Mouse (Mus musculus) midbrain, embryonic 12.5 days (tissue): ENCODE results near the gene Unc5a. TPM values are rescaled to one million over a fixed set of nuclear protein-coding genes. Genes with fewer than 3 reads are reported as not detected.

ENCODE experiments used
- ATAC-seq: fragments of 200-750 bp; cut with Nextera tagmentation; 2 replicates; pipeline ENCODE4 v1.8.0; 2017; ENCODE audit warnings: low read depth, moderate TSS enrichment, moderate library complexity; ENCODE audit not compliant: low FRiP score
- H3K27ac ChIP-seq: fragments of 300-500 bp; sonication (generic); replicated peaks from 2 replicates; pipeline ENCODE4 v1.5.1; 2016; ENCODE audit warnings: mild to moderate bottlenecking
- H3K27me3 ChIP-seq: fragments of 300-500 bp; sonication (generic); 2 replicates; pipeline ENCODE4 v1.6.1; 2016; ENCODE audit warnings: mild to moderate bottlenecking
- H3K36me3 ChIP-seq: fragments of 300-500 bp; sonication (generic); 2 replicates; pipeline ENCODE4 v1.6.1; 2016
- H3K4me1 ChIP-seq: fragments of 300-500 bp; sonication (generic); 2 replicates; pipeline ENCODE4 v1.6.1; 2016
- H3K4me2 ChIP-seq: fragments of 300-500 bp; sonication (generic); replicated peaks from 2 replicates; pipeline ENCODE4 v1.6.1; 2016; ENCODE audit warnings: mild to moderate bottlenecking, moderate library complexity
- H3K4me3 ChIP-seq: fragments of 300-500 bp; sonication (generic); 2 replicates; pipeline ENCODE4 v1.5.1; 2016; ENCODE audit warnings: mild to moderate bottlenecking
- H3K9ac ChIP-seq: fragments of 300-500 bp; sonication (generic); replicated peaks from 2 replicates; pipeline ENCODE4 v1.6.1; 2016; ENCODE audit warnings: mild to moderate bottlenecking, moderate library complexity
- H3K9me3 ChIP-seq: fragments of 300-500 bp; sonication (generic); 2 replicates; pipeline ENCODE4 v1.6.1; 2016; ENCODE audit warnings: mild to moderate bottlenecking
- WGBS: fragments of 180-500 bp; shearing (Covaris S2); methylation state at CpG from one replicate; pipeline ENCODE4 v1.1.7; 2016; 5-methylcytosine and 5-hydroxymethylcytosine counted together
- polyA plus RNA-seq: library from polyadenylated mRNA; unstranded; fragments of >200 nt; fragmentation: Nextera tagmentation; extraction: Ambion mirVana; gene quantifications from 2 replicates; pipeline ENCODE4 v1.2.1, GENCODE M21; 2016

Unc5a gene
- polyA plus RNA-seq, 1 experiment from 2014 or later = 2.6 TPM

- Histone ChIP-seq H3K4me1 (peaks cover 4% of the 10 kb centered on the region), H3K9ac (no peak overlapping the region), H3K4me2 (no peak overlapping the region), H3K36me3 (no peaks in the 10 kb centered on the region), H3K27ac (no peak overlapping the region), H3K9me3 (no peaks in the 10 kb centered on the region), H3K4me3 (no peak overlapping the region), H3K27me3 (peaks cover 49% of the 10 kb centered on the region)
- 78% methylated on average over 6 of the region's 6 CpGs for WGBS
- ATAC-seq = no peak
Measured at GRCm38 (mm10) chr13:54936173-54936572, 13.0 kb upstream of the Unc5a start.

- Histone ChIP-seq H3K4me1 (peaks cover 4% of the 10 kb centered on the region; the same call in 1 of the 2 replicates), H3K36me3 (no peaks in the 10 kb centered on the region), H3K27ac (0 out of 2 replicates have a peak overlapping the region, but pooled peaks have one; percentile 3), H3K4me3 (no peak overlapping the region), H3K27me3 (peaks cover 63% of the 10 kb centered on the region), H3K9me3 (no peaks in the 10 kb centered on the region), H3K4me2 (no peak overlapping the region), H3K9ac (no peak overlapping the region)
- ATAC-seq = no peak
- 58% methylated on average over 11 of the region's 11 CpGs for WGBS
Measured at GRCm38 (mm10) chr13:54937885-54938284, 11.3 kb upstream of the Unc5a start.

DNA sequence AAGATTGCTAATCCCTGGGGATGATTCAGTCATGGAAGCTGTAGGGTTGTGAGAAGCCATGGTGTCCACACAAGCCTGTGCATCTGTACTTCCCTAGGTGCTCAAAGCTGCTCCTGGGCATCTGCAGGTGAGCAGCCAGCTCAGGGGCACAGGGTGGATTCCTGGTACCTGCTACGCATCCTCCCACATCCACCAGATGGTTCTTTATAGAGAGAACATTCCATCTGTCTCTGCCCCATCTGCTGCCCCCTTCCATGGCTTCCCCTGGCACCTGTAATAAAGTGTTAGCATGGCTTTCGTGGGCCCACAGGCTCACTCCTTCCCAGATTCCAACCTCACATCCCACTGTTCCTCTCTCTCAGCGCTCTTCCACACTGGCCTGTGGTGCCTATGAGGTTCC lies 10.7 kb upstream of the Unc5a start:
- H3K36me3 ChIP-seq = no peaks in the 10 kb centered on the region
- no peak overlapping the region for H3K4me2 ChIP-seq
- H3K27ac ChIP-seq = no peak overlapping the region
- H3K9ac ChIP-seq = no peak overlapping the region
- H3K9me3 ChIP-seq = no peaks in the 10 kb centered on the region
- 83% methylated on average over 3 of the region's 3 CpGs for WGBS
- peaks cover 68% of the 10 kb centered on the region for H3K27me3 ChIP-seq
- H3K4me3 ChIP-seq = no peak overlapping the region
- H3K4me1 ChIP-seq = peaks cover 4% of the 10 kb centered on the region; the same call in 1 of the 2 replicates
- ATAC-seq = no peak

GRCm38 (mm10) chr13:54944411-54945157 lies 4.6 kb upstream of the Unc5a start:
- no peaks in the 10 kb centered on the region for H3K36me3 ChIP-seq
- 38% methylated on average over 9 of the region's 9 CpGs for WGBS
- H3K9me3 ChIP-seq = no peaks in the 10 kb centered on the region
- peaks cover 92% of the 10 kb centered on the region for H3K27me3 ChIP-seq
- no peak overlapping the region for H3K9ac ChIP-seq
- no peak overlapping the region for H3K4me2 ChIP-seq
- no peak for ATAC-seq
- no peak overlapping the region for H3K4me3 ChIP-seq
- peaks cover 23% of the 10 kb centered on the region for H3K4me1 ChIP-seq
- H3K27ac ChIP-seq = no peak overlapping the region

GRCm38 (mm10) chr13:54945332-54945731 lies 3.9 kb upstream of the Unc5a start:
- WGBS = 7% methylated on average over 4 of the region's 4 CpGs

DNA sequence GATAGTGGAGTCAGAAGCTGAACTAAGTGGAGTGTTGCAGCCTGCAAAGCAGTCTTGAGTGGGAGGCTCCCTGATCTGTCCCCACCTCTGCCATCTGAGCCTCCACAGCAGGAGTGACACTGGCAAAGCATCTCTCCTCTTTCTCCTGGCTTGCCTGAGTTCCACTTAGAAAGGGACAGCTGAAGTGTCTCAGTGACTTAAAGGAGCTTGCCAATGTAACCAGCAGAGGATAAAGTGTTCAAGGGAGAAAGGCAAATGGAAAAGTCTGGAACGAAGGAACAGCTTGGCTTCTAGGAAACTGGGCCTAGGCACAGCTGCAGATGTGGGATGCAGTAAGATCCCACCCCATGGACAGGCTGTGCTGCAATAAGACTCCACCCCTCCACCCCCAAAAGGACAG lies 2.8 kb upstream of the Unc5a start:
- Histone ChIP-seq H3K27me3 (peaks cover 98% of the 10 kb centered on the region), H3K9me3 (no peaks in the 10 kb centered on the region), H3K4me3 (no peak overlapping the region), H3K27ac (no peak overlapping the region), H3K36me3 (no peaks in the 10 kb centered on the region), H3K9ac (no peak overlapping the region), H3K4me1 (peaks cover 40% of the 10 kb centered on the region), H3K4me2 (no peak overlapping the region)
- 81% methylated on average over 1 of the region's 1 CpGs for WGBS
- no peak for ATAC-seq

More at GRCm38 (mm10) chr13:54945332-54945731, 3.9 kb upstream of the Unc5a start:
- H3K9me3 ChIP-seq = no peaks in the 10 kb centered on the region
- no peak for ATAC-seq
- H3K36me3 ChIP-seq = no peaks in the 10 kb centered on the region
- no peak overlapping the region for H3K4me2 ChIP-seq
- H3K4me1 ChIP-seq = peaks cover 31% of the 10 kb centered on the region
- H3K27ac ChIP-seq = no peak overlapping the region
- peaks cover 93% of the 10 kb centered on the region for H3K27me3 ChIP-seq
- H3K4me3 ChIP-seq = no peak overlapping the region
- no peak overlapping the region for H3K9ac ChIP-seq

- Histone ChIP-seq H3K9me3 (no peaks in the 10 kb centered on the region), H3K4me1 (peaks cover 48% of the 10 kb centered on the region), H3K27me3 (peaks cover 99% of the 10 kb centered on the region), H3K4me2 (peak overlapping the region; percentile 98), H3K36me3 (no peaks in the 10 kb centered on the region), H3K9ac (peak overlapping the region; percentile 68), H3K27ac (peak overlapping the region; percentile 85), H3K4me3 (peak overlapping the region; percentile 69)
- under 1% methylated on average over 40 of the region's 44 CpGs for WGBS
- peak; percentile 62 for ATAC-seq
Measured at GRCm38 (mm10) chr13:54949592-54949991, 381 bp downstream of the Unc5a start.

GRCm38 (mm10) chr13:54950131-54950530 lies 920 bp downstream of the Unc5a start:
- no peak overlapping the region for H3K27ac ChIP-seq
- peak overlapping the region; percentile 69 for H3K4me3 ChIP-seq
- peaks cover 43% of the 10 kb centered on the region for H3K4me1 ChIP-seq
- H3K36me3 ChIP-seq = no peaks in the 10 kb centered on the region
- no peaks in the 10 kb centered on the region for H3K9me3 ChIP-seq
- peak overlapping the region; percentile 98 for H3K4me2 ChIP-seq
- H3K9ac ChIP-seq = peak overlapping the region; percentile 68
- ATAC-seq = no peak
- WGBS = 2% methylated on average over 9 of the region's 9 CpGs
- H3K27me3 ChIP-seq = peaks cover 99% of the 10 kb centered on the region

DNA sequence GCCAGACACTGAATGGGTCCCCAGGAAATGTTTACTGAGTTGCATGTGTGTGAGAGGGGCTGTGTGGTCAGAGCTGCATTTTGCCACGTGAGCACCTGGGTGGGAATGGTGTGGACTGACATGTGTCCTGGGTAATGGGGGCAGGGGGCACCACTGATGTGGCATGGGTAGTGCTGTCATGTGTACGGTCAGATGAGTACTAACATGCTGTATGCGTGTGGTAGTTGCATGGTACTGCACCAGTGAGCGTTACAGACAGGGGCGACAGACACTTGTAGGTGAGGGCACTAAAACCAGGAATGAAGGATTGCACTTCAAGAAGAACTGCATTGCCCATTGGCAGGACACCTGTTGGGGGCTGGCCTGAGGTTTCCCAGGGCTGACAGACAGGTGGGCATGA lies 2.0 kb downstream of the Unc5a start:
- Histone ChIP-seq H3K4me1 (peaks cover 44% of the 10 kb centered on the region), H3K4me3 (peak overlapping the region; percentile 69; the same call in 1 of the 2 replicates), H3K9me3 (no peaks in the 10 kb centered on the region), H3K9ac (peak overlapping the region; percentile 51; the same call in 1 of the 2 replicates), H3K36me3 (no peaks in the 10 kb centered on the region), H3K27ac (no peak overlapping the region), H3K27me3 (peaks cover 96% of the 10 kb centered on the region), H3K4me2 (peak overlapping the region; percentile 98)
- 60% methylated on average over 5 of the region's 5 CpGs for WGBS
- no peak for ATAC-seq

GRCm38 (mm10) chr13:54954745-54955144 lies 5.5 kb downstream of the Unc5a start:
- Histone ChIP-seq H3K36me3 (no peaks in the 10 kb centered on the region), H3K9me3 (no peaks in the 10 kb centered on the region), H3K27ac (no peak overlapping the region), H3K27me3 (peaks cover 93% of the 10 kb centered on the region), H3K4me3 (no peak overlapping the region), H3K4me1 (peaks cover 41% of the 10 kb centered on the region), H3K9ac (no peak overlapping the region), H3K4me2 (no peak overlapping the region)
- no peak for ATAC-seq
- WGBS = 56% methylated on average over 2 of the region's 2 CpGs

- Histone ChIP-seq H3K27ac (peak overlapping the region; percentile 76), H3K9me3 (no peaks in the 10 kb centered on the region), H3K4me2 (peak overlapping the region; percentile 65), H3K36me3 (no peaks in the 10 kb centered on the region), H3K27me3 (peaks cover 93% of the 10 kb centered on the region), H3K9ac (peak overlapping the region; percentile 43), H3K4me3 (peak overlapping the region; percentile 43), H3K4me1 (peaks cover 36% of the 10 kb centered on the region)
- ATAC-seq = peak; percentile 86
- under 1% methylated on average over 60 of the region's 61 CpGs for WGBS
Measured at GRCm38 (mm10) chr13:54955695-54956471, 6.7 kb downstream of the Unc5a start.

GRCm38 (mm10) chr13:54957281-54957680 lies 8.1 kb downstream of the Unc5a start:
- H3K4me3 ChIP-seq = no peak overlapping the region
- no peak overlapping the region for H3K27ac ChIP-seq
- peaks cover 92% of the 10 kb centered on the region for H3K27me3 ChIP-seq
- H3K36me3 ChIP-seq = no peaks in the 10 kb centered on the region
- H3K4me1 ChIP-seq = peaks cover 24% of the 10 kb centered on the region
- no peak for ATAC-seq
- H3K9me3 ChIP-seq = no peaks in the 10 kb centered on the region
- no peak overlapping the region for H3K4me2 ChIP-seq
- no peak overlapping the region for H3K9ac ChIP-seq
- WGBS = 65% methylated on average over 7 of the region's 7 CpGs
